Mouse (Mus musculus) ES-Bruce4 (cell line): ENCODE results near the gene Cfap77. TPM values are rescaled to one million over a fixed set of nuclear protein-coding genes. Genes with fewer than 3 reads are reported as not detected.

Experiments
- H3K27ac ChIP-seq: 2 replicates; pipeline ENCODE4 v1.5.1; 2012; ENCODE audit warnings: low read length, inconsistent platforms; ENCODE audit not compliant: insufficient read depth
- H3K27me3 ChIP-seq: 2 replicates; pipeline ENCODE4 v1.6.1; 2012; ENCODE audit warnings: mild to moderate bottlenecking, low read length, inconsistent platforms; ENCODE audit not compliant: control insufficient read depth, poor library complexity, insufficient read depth, severe bottlenecking
- H3K36me3 ChIP-seq: 2 replicates; pipeline ENCODE4 v1.6.1; 2012; ENCODE audit warnings: inconsistent platforms, mild to moderate bottlenecking, low read length, moderate library complexity; ENCODE audit not compliant: control insufficient read depth, poor library complexity, insufficient read depth, severe bottlenecking
- H3K4me1 ChIP-seq: one replicate; pipeline ENCODE4 v1.8.1; 2011; ENCODE audit warnings: low read length; ENCODE audit not compliant: control insufficient read depth, insufficient read depth
- H3K4me3 ChIP-seq: 2 replicates; pipeline ENCODE4 v1.5.1; 2011; ENCODE audit warnings: low read depth, mild to moderate bottlenecking, low read length
- H3K9ac ChIP-seq: 2 replicates; pipeline ENCODE4 v1.6.1; 2012; ENCODE audit warnings: low read depth, mild to moderate bottlenecking, inconsistent platforms; ENCODE audit not compliant: poor library complexity, severe bottlenecking
- H3K9me3 ChIP-seq: replicated peaks from 2 replicates; pipeline ENCODE4 v1.6.1; 2012; ENCODE audit warnings: mild to moderate bottlenecking, low read length, inconsistent platforms; ENCODE audit not compliant: control insufficient read depth, poor library complexity, insufficient read depth, severe bottlenecking
- CTCF ChIP-seq: IDR thresholded peaks from one replicate; pipeline ENCODE4 v1.8.1; 2011; ENCODE audit warnings: low read depth, low read length
- EP300 ChIP-seq: IDR thresholded peaks from 2 replicates; pipeline ENCODE4 v1.6.1; 2011; ENCODE audit warnings: low read depth, low read length; ENCODE audit not compliant: insufficient read depth
- POLR2A ChIP-seq: IDR thresholded peaks from one replicate; pipeline ENCODE4 v1.8.1; 2011; ENCODE audit warnings: low read length; ENCODE audit not compliant: insufficient read depth
- polyA plus RNA-seq: library from polyadenylated mRNA; stranded (reverse); fragments of >200 nt; gene quantifications from 2 replicates; pipeline ENCODE4 v1.2.4, GENCODE M21; 2011; ENCODE audit warnings: low read depth; ENCODE audit not compliant: missing spikeins, insufficient read depth, insufficient read length

The Cfap77 gene
- polyA plus RNA-seq, 1 experiment = 2.5 TPM

DNA sequence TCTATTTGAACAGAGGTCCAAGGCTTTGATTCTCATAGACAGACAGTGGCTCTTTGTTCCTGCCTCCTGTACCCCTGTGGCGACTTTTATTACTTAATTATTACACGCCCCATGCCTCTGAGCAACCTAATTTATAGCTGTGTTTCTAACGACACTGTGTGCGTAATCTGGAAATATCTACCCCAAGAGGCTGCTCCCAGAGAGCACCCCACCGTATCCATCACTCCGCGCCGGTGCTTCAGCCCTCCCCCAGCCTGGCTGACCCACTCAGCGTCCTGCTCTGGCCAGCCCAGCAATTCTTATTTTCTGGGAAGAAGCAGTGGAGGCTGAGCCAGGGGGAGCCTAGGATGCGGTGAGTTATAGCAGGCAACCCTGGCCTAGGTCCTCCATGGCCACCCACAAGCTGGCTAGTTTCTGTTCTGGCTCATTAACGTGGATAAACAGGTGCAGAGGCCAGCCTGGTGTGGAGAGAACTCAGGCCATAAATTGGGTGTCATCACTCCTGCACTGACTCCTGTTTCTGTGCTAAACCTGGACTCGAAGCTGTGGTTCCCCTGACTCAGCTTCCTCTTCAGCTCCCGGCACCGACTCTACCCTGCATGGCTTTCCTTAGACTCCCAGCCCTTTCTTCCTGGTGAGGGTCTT is 88.6 kb downstream of the Cfap77 start:
- Histone ChIP-seq H3K9me3 (no peaks in the 10 kb centered on the region), H3K27me3 (no peaks in the 10 kb centered on the region), H3K4me1 (peaks cover under 1% of the 10 kb centered on the region), H3K36me3 (no peaks in the 10 kb centered on the region), H3K27ac (no peak overlapping the region), H3K9ac (no peak overlapping the region), H3K4me3 (no peak overlapping the region)
- TF ChIP-seq EP300 = no peak
- TF ChIP-seq POLR2A = no peak
- no peak for TF ChIP-seq CTCF

DNA sequence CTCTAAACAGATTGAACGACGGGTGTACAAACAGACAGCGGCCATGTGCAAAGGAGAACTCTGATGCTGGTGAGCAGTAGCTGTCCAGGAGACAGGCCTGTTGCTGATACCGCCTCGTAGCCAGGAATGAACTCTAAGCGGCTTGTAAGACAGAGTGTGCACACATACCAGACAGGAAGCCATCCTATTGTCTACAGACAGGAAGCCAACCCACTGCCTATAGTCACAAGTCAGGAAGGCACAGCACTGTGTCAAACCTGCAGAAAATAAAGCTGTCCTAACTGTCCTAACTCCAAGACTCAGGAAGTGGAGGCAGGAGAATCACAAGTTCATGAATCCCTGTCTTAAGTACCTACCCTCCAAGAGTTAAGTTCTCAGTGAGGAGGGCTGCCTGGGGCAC is 91.3 kb downstream of the Cfap77 start:
- Histone ChIP-seq H3K36me3 (no peaks in the 10 kb centered on the region), H3K9me3 (no peaks in the 10 kb centered on the region), H3K27ac (no peak overlapping the region), H3K9ac (no peak overlapping the region), H3K4me3 (no peak overlapping the region), H3K27me3 (no peaks in the 10 kb centered on the region), H3K4me1 (peaks cover 2% of the 10 kb centered on the region)
- TF ChIP-seq CTCF = no peak
- no peak for TF ChIP-seq EP300
- no peak for TF ChIP-seq POLR2A

DNA sequence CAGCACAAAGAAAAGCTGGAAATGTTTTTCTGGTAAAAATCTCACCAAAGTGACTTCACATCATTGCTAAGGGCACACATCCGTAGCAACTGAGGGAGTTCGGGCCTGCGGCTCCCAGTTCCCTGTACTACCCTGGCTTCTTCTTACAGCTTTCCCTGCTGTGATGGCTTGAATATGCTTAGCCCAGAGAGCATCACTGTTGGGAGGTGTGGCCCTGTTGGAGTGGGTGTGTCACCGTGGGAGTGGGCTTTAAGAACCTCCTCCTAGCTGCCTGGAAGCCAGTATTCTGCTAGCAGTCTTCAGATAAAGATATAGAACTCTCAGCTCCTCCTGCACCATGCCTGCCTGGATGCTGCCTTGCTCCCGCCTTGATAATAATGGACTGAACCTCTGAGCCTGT is 93.2 kb downstream of the Cfap77 start:
- Histone ChIP-seq H3K9me3 (no peaks in the 10 kb centered on the region), H3K4me3 (no peak overlapping the region), H3K27ac (no peak overlapping the region), H3K27me3 (no peaks in the 10 kb centered on the region), H3K4me1 (peaks cover 2% of the 10 kb centered on the region), H3K9ac (no peak overlapping the region), H3K36me3 (no peaks in the 10 kb centered on the region)
- no peak for TF ChIP-seq CTCF
- no peak for TF ChIP-seq POLR2A
- TF ChIP-seq EP300 = no peak

DNA sequence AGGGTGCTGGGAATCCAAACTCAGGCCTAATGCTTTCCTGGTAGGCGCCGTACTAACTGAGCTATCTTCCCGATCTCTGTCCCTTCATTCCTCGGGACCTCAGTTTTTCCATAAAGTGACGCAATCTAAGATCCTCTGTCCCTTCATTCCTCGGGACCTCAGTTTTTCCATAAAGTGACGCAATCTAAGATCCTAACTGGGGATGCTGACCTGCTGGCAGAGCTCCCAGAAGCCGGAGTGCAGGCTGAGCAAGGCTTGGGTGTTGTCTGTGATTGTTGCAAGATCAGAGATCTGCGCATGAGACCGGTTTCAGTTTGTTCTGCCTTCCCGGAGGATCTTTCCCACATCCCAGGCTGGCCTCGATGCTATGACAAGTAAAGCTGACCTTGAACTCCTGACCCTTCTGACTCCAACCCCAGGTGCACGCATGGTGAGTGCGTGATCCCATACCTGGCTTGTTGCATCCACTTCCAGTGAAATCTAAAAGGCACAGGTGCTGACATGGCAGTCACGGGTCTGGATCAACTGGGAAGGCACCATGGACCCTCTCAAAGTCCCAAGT is 93.8 kb downstream of the Cfap77 start:
- Histone ChIP-seq H3K9ac (no peak overlapping the region), H3K9me3 (no peaks in the 10 kb centered on the region), H3K27me3 (no peaks in the 10 kb centered on the region), H3K36me3 (no peaks in the 10 kb centered on the region), H3K4me1 (peaks cover 2% of the 10 kb centered on the region), H3K4me3 (no peak overlapping the region), H3K27ac (no peak overlapping the region)
- TF ChIP-seq POLR2A (no peak), EP300 (no peak), CTCF (no peak)

DNA sequence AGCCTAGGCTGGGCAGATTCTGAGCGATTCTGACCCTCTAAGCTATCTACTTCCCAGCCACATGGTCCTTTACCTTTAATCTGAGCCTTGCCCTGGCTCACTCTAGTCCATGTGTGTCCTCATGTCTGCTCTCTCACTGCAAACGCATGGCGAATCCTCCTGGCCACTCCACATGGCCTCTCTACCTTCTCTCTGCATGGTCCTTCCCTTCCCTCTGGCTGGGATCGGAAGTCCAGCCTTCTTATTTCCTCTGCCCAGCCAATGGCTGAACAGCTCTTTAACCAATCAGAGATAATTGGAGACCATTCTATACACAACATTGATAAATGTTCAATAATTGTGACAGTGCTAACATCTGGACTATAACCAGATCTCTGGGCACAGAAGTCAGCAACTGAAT is 98.0 kb downstream of the Cfap77 start:
- H3K9ac ChIP-seq = no peak overlapping the region
- H3K4me1 ChIP-seq = peaks cover 2% of the 10 kb centered on the region
- no peaks in the 10 kb centered on the region for H3K27me3 ChIP-seq
- no peaks in the 10 kb centered on the region for H3K36me3 ChIP-seq
- H3K4me3 ChIP-seq = no peak overlapping the region
- H3K9me3 ChIP-seq = no peaks in the 10 kb centered on the region
- no peak overlapping the region for H3K27ac ChIP-seq
- TF ChIP-seq EP300 (no peak), CTCF (no peak)

DNA sequence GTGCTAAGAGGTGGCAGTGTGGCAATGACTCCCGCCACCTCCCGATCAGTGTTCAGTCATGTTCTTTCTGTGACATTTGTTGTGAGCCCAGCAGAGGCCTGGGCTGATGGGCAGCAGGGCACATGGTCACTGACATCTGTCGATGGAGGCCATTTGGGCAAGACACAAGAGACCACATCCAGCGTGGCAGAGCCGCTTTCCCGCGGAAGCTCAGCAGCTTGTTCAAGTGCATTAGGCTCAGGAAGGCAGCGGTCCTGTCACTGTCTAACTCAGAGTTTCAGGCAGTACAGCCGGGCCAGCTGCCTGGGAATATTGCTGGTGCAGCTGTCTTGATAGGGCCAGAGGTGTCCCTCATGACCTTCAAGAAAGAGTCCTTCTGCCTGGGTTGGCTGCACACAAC is 100.3 kb downstream of the Cfap77 start:
- H3K27me3 ChIP-seq = no peaks in the 10 kb centered on the region
- TF ChIP-seq EP300 (no peak), POLR2A (no peak), CTCF (no peak)
- H3K9me3 ChIP-seq = no peaks in the 10 kb centered on the region
- H3K9ac ChIP-seq = no peak overlapping the region
- no peaks in the 10 kb centered on the region for H3K4me1 ChIP-seq
- no peak overlapping the region for H3K4me3 ChIP-seq
- no peaks in the 10 kb centered on the region for H3K36me3 ChIP-seq
- H3K27ac ChIP-seq = no peak overlapping the region
